Mouse (Mus musculus): Measurements from ENCODE around the gene St3gal3. TPM values are rescaled to one million over a fixed set of nuclear protein-coding genes. Genes with fewer than 3 reads are reported as not detected.
A peak's percentile ranks its signal among the peaks of the same experiment; 100 is the strongest.

The St3gal3 gene
- polyA plus RNA-seq, 1 experiment from 2014 or later = 13.2 TPM

- H3K36me3 ChIP-seq (ENCODE audit: control insufficient read depth, insufficient read depth, low read length) = peaks cover 32% of the 10 kb centered on the region
- H3K9me3 ChIP-seq (replicated peaks; ENCODE audit: control insufficient read depth, low read length, poor library complexity, severe bottlenecking) = no peaks in the 10 kb centered on the region
- no peaks in the 10 kb centered on the region for H3K27me3 ChIP-seq (ENCODE audit: control insufficient read depth, insufficient read depth, low read depth, low read length)
- 98% methylated on average over 6 of the region's 6 CpGs for WGBS
- ATAC-seq = no peak
- H3K27ac ChIP-seq (ENCODE audit: low read length) = no peak overlapping the region
- peaks cover 4% of the 10 kb centered on the region for H3K4me1 ChIP-seq (ENCODE audit: control insufficient read depth, insufficient read depth, low read length)
- H3K4me3 ChIP-seq (ENCODE audit: low read depth, low read length) = no peak overlapping the region
- H3K4me2 ChIP-seq (ENCODE audit: low read length) = no peak overlapping the region
- H3K9ac ChIP-seq (ENCODE audit: low read depth, low read length) = no peak overlapping the region
These were observed 238.7 kb downstream of the St3gal3 start for GRCm38 (mm10) chr4:117896031-117896430.

GRCm38 (mm10) chr4:117895339-117895738 lies 239.4 kb downstream of the St3gal3 start:
- no peak overlapping the region for H3K9ac ChIP-seq (ENCODE audit: low read depth, low read length)
- ATAC-seq = no peak
- no peaks in the 10 kb centered on the region for H3K27me3 ChIP-seq (ENCODE audit: control insufficient read depth, insufficient read depth, low read depth, low read length)
- H3K4me2 ChIP-seq (ENCODE audit: low read length) = no peak overlapping the region
- H3K27ac ChIP-seq (ENCODE audit: low read length) = no peak overlapping the region
- H3K9me3 ChIP-seq (replicated peaks; ENCODE audit: control insufficient read depth, low read length, poor library complexity, severe bottlenecking) = no peaks in the 10 kb centered on the region
- WGBS = 87% methylated on average over 7 of the region's 7 CpGs
- H3K4me3 ChIP-seq (ENCODE audit: low read depth, low read length) = no peak overlapping the region
- peaks cover 27% of the 10 kb centered on the region for H3K36me3 ChIP-seq (ENCODE audit: control insufficient read depth, insufficient read depth, low read length)
- H3K4me1 ChIP-seq (ENCODE audit: control insufficient read depth, insufficient read depth, low read length) = peaks cover 7% of the 10 kb centered on the region

- H3K36me3 ChIP-seq (ENCODE audit: control insufficient read depth, insufficient read depth, low read length) = peaks cover 23% of the 10 kb centered on the region
- no peaks in the 10 kb centered on the region for H3K27me3 ChIP-seq (ENCODE audit: control insufficient read depth, insufficient read depth, low read depth, low read length)
- no peak overlapping the region for H3K4me2 ChIP-seq (ENCODE audit: low read length)
- H3K4me3 ChIP-seq (ENCODE audit: low read depth, low read length) = no peak overlapping the region
- H3K9me3 ChIP-seq (replicated peaks; ENCODE audit: control insufficient read depth, low read length, poor library complexity, severe bottlenecking) = no peaks in the 10 kb centered on the region
- H3K27ac ChIP-seq (ENCODE audit: low read length) = no peak overlapping the region
- peaks cover 7% of the 10 kb centered on the region for H3K4me1 ChIP-seq (ENCODE audit: control insufficient read depth, insufficient read depth, low read length)
- H3K9ac ChIP-seq (ENCODE audit: low read depth, low read length) = no peak overlapping the region
- 94% methylated on average over 8 of the region's 8 CpGs for WGBS
- no peak for ATAC-seq
These were observed 240.1 kb downstream of the St3gal3 start for GRCm38 (mm10) chr4:117894601-117895000.

- no peak overlapping the region for H3K27ac ChIP-seq (ENCODE audit: low read length)
- H3K9ac ChIP-seq (ENCODE audit: low read depth, low read length) = no peak overlapping the region
- H3K4me3 ChIP-seq (ENCODE audit: low read depth, low read length) = no peak overlapping the region
- no peaks in the 10 kb centered on the region for H3K27me3 ChIP-seq (ENCODE audit: control insufficient read depth, insufficient read depth, low read depth, low read length)
- no peak for ATAC-seq
- 26% methylated on average over 9 of the region's 9 CpGs for WGBS
- H3K4me1 ChIP-seq (ENCODE audit: control insufficient read depth, insufficient read depth, low read length) = peaks cover 7% of the 10 kb centered on the region
- H3K36me3 ChIP-seq (ENCODE audit: control insufficient read depth, insufficient read depth, low read length) = peaks cover 14% of the 10 kb centered on the region
- H3K9me3 ChIP-seq (replicated peaks; ENCODE audit: control insufficient read depth, low read length, poor library complexity, severe bottlenecking) = no peaks in the 10 kb centered on the region
- no peak overlapping the region for H3K4me2 ChIP-seq (ENCODE audit: low read length)
These were observed 241.3 kb downstream of the St3gal3 start for GRCm38 (mm10) chr4:117893376-117893775.

DNA sequence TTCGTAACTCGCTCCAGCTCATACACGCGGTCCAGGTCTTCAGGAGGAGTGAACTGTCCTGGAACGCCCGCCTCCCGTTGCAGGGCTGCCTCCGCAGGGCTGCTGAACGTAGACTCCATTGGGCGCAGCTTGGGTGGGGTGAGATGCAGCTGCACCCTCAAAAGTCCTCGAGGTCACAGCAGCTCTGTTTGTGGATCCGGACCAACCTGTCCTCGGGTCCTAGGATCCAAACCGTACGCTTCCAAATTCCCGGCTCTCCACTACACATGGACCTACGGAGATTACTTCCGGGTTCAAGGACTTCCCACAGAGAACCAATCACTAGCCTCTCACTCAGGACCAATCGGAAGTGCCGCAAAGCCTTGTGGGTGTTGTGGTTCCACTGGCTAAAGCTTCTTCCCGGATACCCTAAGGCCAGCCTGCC lies 243.0 kb downstream of the St3gal3 start, which contains the start of gene Dph2:
Dph2 (minus strand) TSS at position 295 of the 424 bp plus-strand sequence.
- H3K27me3 ChIP-seq (ENCODE audit: control insufficient read depth, insufficient read depth, low read depth, low read length) = no peaks in the 10 kb centered on the region
- peak within 1 kb of the TSS; percentile 62 for H3K9ac ChIP-seq (ENCODE audit: low read depth, low read length)
- H3K4me2 ChIP-seq (ENCODE audit: low read length) = peak within 1 kb of the TSS; percentile 92
- peaks cover 12% of the 10 kb centered on the region for H3K4me1 ChIP-seq (ENCODE audit: control insufficient read depth, insufficient read depth, low read length)
- H3K9me3 ChIP-seq (replicated peaks; ENCODE audit: control insufficient read depth, low read length, poor library complexity, severe bottlenecking) = no peaks in the 10 kb centered on the region
- peak; percentile 85 for ATAC-seq
- peaks cover 6% of the 10 kb centered on the region; the same call in 1 of the 2 replicates for H3K36me3 ChIP-seq (ENCODE audit: control insufficient read depth, insufficient read depth, low read length)
- peak within 1 kb of the TSS; percentile 69 for H3K4me3 ChIP-seq (ENCODE audit: low read depth, low read length)
- WGBS = under 1% methylated on average over 21 of the region's 21 CpGs
- H3K27ac ChIP-seq (ENCODE audit: low read length) = no peak within 1 kb of the TSS

- no peaks in the 10 kb centered on the region for H3K27me3 ChIP-seq (ENCODE audit: control insufficient read depth, insufficient read depth, low read depth, low read length)
- no peak for ATAC-seq
- no peak overlapping the region; the same call in 1 of the 2 replicates for H3K9ac ChIP-seq (ENCODE audit: low read depth, low read length)
- peak overlapping the region; percentile 92; the same call in 1 of the 2 replicates for H3K4me2 ChIP-seq (ENCODE audit: low read length)
- peaks cover 4% of the 10 kb centered on the region; the same call in 1 of the 2 replicates for H3K36me3 ChIP-seq (ENCODE audit: control insufficient read depth, insufficient read depth, low read length)
- 47% methylated on average over 8 of the region's 8 CpGs for WGBS
- no peak overlapping the region for H3K4me3 ChIP-seq (ENCODE audit: low read depth, low read length)
- no peaks in the 10 kb centered on the region for H3K9me3 ChIP-seq (replicated peaks; ENCODE audit: control insufficient read depth, low read length, poor library complexity, severe bottlenecking)
- peaks cover 20% of the 10 kb centered on the region for H3K4me1 ChIP-seq (ENCODE audit: control insufficient read depth, insufficient read depth, low read length)
- no peak overlapping the region for H3K27ac ChIP-seq (ENCODE audit: low read length)
These were observed 244.0 kb downstream of the St3gal3 start for GRCm38 (mm10) chr4:117890750-117891149.

DNA sequence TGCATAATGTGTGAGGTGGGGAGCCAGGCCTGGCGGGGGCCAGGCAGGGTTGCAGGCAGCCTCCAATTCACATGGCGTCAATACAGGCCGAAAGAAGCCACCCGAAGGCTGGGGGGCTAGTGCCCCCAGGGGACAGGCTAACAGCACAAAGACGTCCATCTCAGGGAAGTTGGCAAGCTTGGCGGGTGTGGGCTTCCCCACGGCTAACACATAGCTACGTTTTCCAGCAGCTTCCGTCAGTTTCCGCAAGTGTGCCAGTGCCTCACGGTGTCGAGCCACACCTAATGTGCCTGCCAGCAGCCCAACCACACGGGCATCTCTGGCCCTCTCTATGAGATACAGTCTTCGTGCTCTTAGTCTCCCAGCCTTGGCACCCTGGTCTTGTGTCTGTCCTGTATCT lies 244.7 kb downstream of the St3gal3 start:
- H3K27me3 ChIP-seq (ENCODE audit: control insufficient read depth, insufficient read depth, low read depth, low read length) = no peaks in the 10 kb centered on the region
- 93% methylated on average over 14 of the region's 14 CpGs for WGBS
- H3K4me2 ChIP-seq (ENCODE audit: low read length) = no peak overlapping the region
- no peak overlapping the region for H3K4me3 ChIP-seq (ENCODE audit: low read depth, low read length)
- no peak overlapping the region for H3K27ac ChIP-seq (ENCODE audit: low read length)
- peaks cover 22% of the 10 kb centered on the region for H3K4me1 ChIP-seq (ENCODE audit: control insufficient read depth, insufficient read depth, low read length)
- no peaks in the 10 kb centered on the region for H3K9me3 ChIP-seq (replicated peaks; ENCODE audit: control insufficient read depth, low read length, poor library complexity, severe bottlenecking)
- peaks cover 7% of the 10 kb centered on the region for H3K36me3 ChIP-seq (ENCODE audit: control insufficient read depth, insufficient read depth, low read length)
- H3K9ac ChIP-seq (ENCODE audit: low read depth, low read length) = no peak overlapping the region
- ATAC-seq = no peak

- Histone ChIP-seq H3K4me1 (ENCODE audit: control insufficient read depth, insufficient read depth, low read length) (peaks cover 25% of the 10 kb centered on the region), H3K36me3 (ENCODE audit: control insufficient read depth, insufficient read depth, low read length) (peaks cover 6% of the 10 kb centered on the region), H3K9me3 (replicated peaks; ENCODE audit: control insufficient read depth, low read length, poor library complexity, severe bottlenecking) (no peaks in the 10 kb centered on the region), H3K4me3 (ENCODE audit: low read depth, low read length) (no peak overlapping the region), H3K27ac (ENCODE audit: low read length) (no peak overlapping the region), H3K4me2 (ENCODE audit: low read length) (no peak overlapping the region), H3K27me3 (ENCODE audit: control insufficient read depth, insufficient read depth, low read depth, low read length) (no peaks in the 10 kb centered on the region), H3K9ac (ENCODE audit: low read depth, low read length) (no peak overlapping the region)
- no peak for ATAC-seq
- 92% methylated on average over 15 of the region's 15 CpGs for WGBS
These were observed 245.2 kb downstream of the St3gal3 start for GRCm38 (mm10) chr4:117889471-117889870.

DNA sequence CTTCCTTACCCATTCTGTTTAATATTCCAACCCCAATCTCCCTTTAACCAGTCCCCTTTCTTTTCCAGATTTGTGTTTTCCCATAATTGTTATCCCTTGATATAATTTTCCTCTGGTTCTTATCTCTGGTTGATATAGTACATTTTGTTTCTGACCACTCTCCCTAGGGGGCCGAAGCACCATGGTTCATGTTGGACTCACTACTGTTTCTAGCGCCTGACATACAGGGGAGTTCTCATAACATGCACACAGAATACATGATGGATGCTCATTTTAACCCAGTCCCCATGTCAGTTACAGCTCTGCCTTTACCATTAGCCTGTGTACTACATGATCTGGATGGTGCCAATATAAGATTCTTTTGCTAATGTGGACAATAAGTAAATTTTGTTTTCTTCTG lies 246.8 kb downstream of the St3gal3 start:
- 70% methylated on average over 2 of the region's 2 CpGs for WGBS
- Histone ChIP-seq H3K27me3 (ENCODE audit: control insufficient read depth, insufficient read depth, low read depth, low read length) (no peaks in the 10 kb centered on the region), H3K27ac (ENCODE audit: low read length) (no peak overlapping the region), H3K4me3 (ENCODE audit: low read depth, low read length) (no peak overlapping the region), H3K36me3 (ENCODE audit: control insufficient read depth, insufficient read depth, low read length) (peaks cover 6% of the 10 kb centered on the region), H3K9me3 (replicated peaks; ENCODE audit: control insufficient read depth, low read length, poor library complexity, severe bottlenecking) (no peaks in the 10 kb centered on the region), H3K9ac (ENCODE audit: low read depth, low read length) (peak overlapping the region; percentile 92; the same call in 1 of the 2 replicates), H3K4me1 (ENCODE audit: control insufficient read depth, insufficient read depth, low read length) (peaks cover 37% of the 10 kb centered on the region), H3K4me2 (ENCODE audit: low read length) (peak overlapping the region; percentile 72)
- ATAC-seq = no peak
